8 mouse cellular contexts compared by ENCODE assay signal in the genomic region with DNA sequence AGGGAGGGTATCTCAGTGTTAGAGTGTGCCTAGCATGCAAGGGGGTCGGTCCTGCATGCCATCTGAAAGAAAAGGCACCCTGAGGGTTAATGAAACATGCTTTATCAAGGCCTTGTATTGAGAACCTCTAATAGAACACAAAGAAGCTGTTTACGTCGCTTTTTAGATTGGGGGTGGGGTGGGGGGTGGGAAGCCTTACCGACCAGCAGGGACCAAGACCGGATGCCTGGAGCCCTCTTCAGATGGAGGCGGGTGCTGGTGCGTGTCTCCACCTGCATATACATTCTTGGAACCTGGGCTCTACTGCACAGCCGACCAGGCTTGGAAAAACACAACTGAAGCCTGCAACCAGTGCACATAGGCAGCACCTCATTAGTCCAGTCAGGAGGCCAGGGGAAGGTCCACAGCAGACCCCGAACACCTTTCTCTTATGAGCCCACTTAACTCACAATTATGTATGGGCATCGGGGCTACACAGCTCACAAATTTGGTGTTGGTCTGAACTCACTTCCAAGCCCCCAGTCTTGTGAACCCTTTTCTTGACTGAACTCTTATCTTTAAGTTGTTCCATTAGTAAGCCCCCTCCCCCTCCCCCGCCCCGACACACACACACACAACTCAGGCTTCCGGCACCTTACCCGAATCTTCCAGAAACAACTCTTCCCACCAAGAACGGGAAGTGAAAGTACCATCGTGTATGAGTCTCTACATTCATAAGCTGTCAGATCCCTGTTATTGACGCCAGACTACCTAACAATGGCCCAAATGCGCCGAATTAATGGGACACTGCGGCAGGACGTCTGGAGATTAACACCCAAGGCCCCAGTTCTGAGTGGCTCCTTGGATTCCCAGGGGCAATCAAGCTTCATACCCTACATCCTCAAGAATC. TPM values are rescaled to one million over a fixed set of nuclear protein-coding genes. Genes with fewer than 3 reads are reported as not detected.
A peak's percentile ranks its signal among the peaks of the same experiment; 100 is the strongest.
DNase-seq lines count a peak whose midpoint lies in the region; ATAC-seq and TF ChIP-seq lines count a peak whose summit lies in the region.

No protein-coding gene starts in this region.

- no peaks in the 10 kb centered on the region for H3K9me3 ChIP-seq in heart, embryonic 13.5 days
- no peaks in the 10 kb centered on the region for H3K9me3 ChIP-seq in hindbrain, embryonic 13.5 days

- peak overlapping the region; percentile 83 for H3K27ac ChIP-seq in heart, embryonic 13.5 days (replicated peaks)
- H3K27ac ChIP-seq in bone marrow, adult 2 months (ENCODE audit: control insufficient read depth, insufficient read depth, low read depth, low read length, poor library complexity): peak overlapping the region; percentile 94
- peak overlapping the region; percentile 77 for H3K27ac ChIP-seq in hindbrain, embryonic 13.5 days
- H3K27ac ChIP-seq in thymus, adult 2 months (ENCODE audit: control insufficient read depth, insufficient read depth, low read length): peak overlapping the region; percentile 78

- intact Hi-C loops in heart, postnatal 14 days (cut with DNase I): no loop called here

- peak overlapping the region; percentile 89 for H3K4me2 ChIP-seq in heart, embryonic 13.5 days
- H3K4me2 ChIP-seq in hindbrain, embryonic 13.5 days: peak overlapping the region; percentile 87

- no peak for TF ChIP-seq CTCF in bone marrow, adult 2 months (IDR thresholded peaks at IDR 0.05; ENCODE audit: control insufficient read depth, insufficient read depth, low read length)
- TF ChIP-seq CTCF in thymus, adult 2 months (IDR thresholded peaks at IDR 0.05; ENCODE audit: borderline replicate concordance, control insufficient read depth, extremely low read depth, insufficient read depth, low read length, poor library complexity): no peak

- peak overlapping the region; percentile 87 for H3K9ac ChIP-seq in heart, embryonic 13.5 days
- H3K9ac ChIP-seq in hindbrain, embryonic 13.5 days: peak overlapping the region; percentile 86

- H3K4me3 ChIP-seq in heart, embryonic 13.5 days: peak overlapping the region; percentile 72
- H3K4me3 ChIP-seq in bone marrow, adult 2 months (replicated peaks; ENCODE audit: control insufficient read depth, low read depth, low read length): peak overlapping the region; percentile 90
- H3K4me3 ChIP-seq in hindbrain, embryonic 13.5 days: peak overlapping the region; percentile 75
- peak overlapping the region; percentile 92 for H3K4me3 ChIP-seq in thymus, adult 2 months (ENCODE audit: control insufficient read depth, insufficient read depth, low read length)

- no peaks in the 10 kb centered on the region for H3K27me3 ChIP-seq in heart, embryonic 13.5 days (replicated peaks)
- H3K27me3 ChIP-seq in hindbrain, embryonic 13.5 days: no peaks in the 10 kb centered on the region
- H3K27me3 ChIP-seq in thymus, adult 2 months (ENCODE audit: control insufficient read depth, insufficient read depth, low read length): no peaks in the 10 kb centered on the region

- peaks cover 41% of the 10 kb centered on the region for H3K36me3 ChIP-seq in heart, embryonic 13.5 days
- H3K36me3 ChIP-seq in hindbrain, embryonic 13.5 days: peaks cover 39% of the 10 kb centered on the region
- peaks cover 39% of the 10 kb centered on the region for H3K36me3 ChIP-seq in thymus, adult 2 months (ENCODE audit: control insufficient read depth, insufficient read depth, low read length)

- no peak for DNase-seq in heart, postnatal 14 days
- DNase-seq in lung, postnatal 25 days (ENCODE audit: low spot score): peak; percentile 39
- DNase-seq in thymus, adult 2 months: peak; percentile 21
- no peak for DNase-seq in layer of hippocampus, adult 11-12 months (ENCODE audit: low spot score)
- no peak for DNase-seq in urinary bladder, adult 2 months (ENCODE audit: low spot score)

- WGBS in heart, embryonic 13.5 days: 21% methylated on average over 21 of the region's 21 CpGs
- WGBS in bone marrow, adult 2 months: 3% methylated on average over 21 of the region's 21 CpGs
- WGBS in hindbrain, embryonic 13.5 days: 29% methylated on average over 21 of the region's 21 CpGs
- WGBS in thymus, adult 2 months: 3% methylated on average over 21 of the region's 21 CpGs

- ATAC-seq in heart, embryonic 13.5 days (ENCODE audit: extremely low read depth, insufficient number of reproducible peaks, low FRiP score, low TSS enrichment): no peak
- ATAC-seq in hindbrain, embryonic 13.5 days (ENCODE audit: low FRiP score): peak; percentile 39

- peaks cover 41% of the 10 kb centered on the region for H3K4me1 ChIP-seq in heart, embryonic 13.5 days
- peaks cover 4% of the 10 kb centered on the region for H3K4me1 ChIP-seq in bone marrow, adult 2 months (ENCODE audit: control insufficient read depth, insufficient read depth, low read length)
- H3K4me1 ChIP-seq in hindbrain, embryonic 13.5 days (replicated peaks): peaks cover 29% of the 10 kb centered on the region
- peaks cover 10% of the 10 kb centered on the region for H3K4me1 ChIP-seq in thymus, adult 2 months (replicated peaks; ENCODE audit: control insufficient read depth, insufficient read depth, low read length)

- no peak for TF ChIP-seq POLR2A in bone marrow, adult 2 months (IDR thresholded peaks at IDR 0.05; ENCODE audit: borderline replicate concordance, control insufficient read depth, low read depth, low read length)
- no peak for TF ChIP-seq POLR2A in thymus, adult 2 months (IDR thresholded peaks at IDR 0.05; ENCODE audit: control insufficient read depth, extremely low read depth, insufficient read depth, low read length, poor library complexity)

RNA-seq across cellular contexts. Expression of gene Cybc1, which starts 0.7 kb away (rescaled TPM):
- 21.5 and 21.6 TPM in 2 replicates for polyA plus RNA-seq in heart, embryonic 13.5 days (2015; fragmentation: Nextera tagmentation; extraction: Ambion mirVana)
- 10 to 100 TPM; 10.1 to 12.1 TPM for total RNA-seq in heart, postnatal 14 days (2021)
- 27.8 and 54.0 TPM in 2 replicates for polyA plus RNA-seq in bone marrow, adult 2 months (2011; ENCODE audit: insufficient read depth, insufficient read length, low replicate concordance, missing spikeins)
- polyA plus RNA-seq in hindbrain, embryonic 13.5 days (2015; fragmentation: Nextera tagmentation; extraction: Ambion mirVana): 39.3 and 42.2 TPM in 2 replicates
- polyA plus RNA-seq in thymus, adult 2 months (2012; rRNA removed): 87.4 and 106 TPM in 2 replicates
- polyA plus RNA-seq in urinary bladder, adult 2 months (2012; rRNA removed): 43.4 and 56.3 TPM in 2 replicates

RNA-seq across cellular contexts. Expression of gene Narf, which starts 8.7 kb away (rescaled TPM):
- 46.1 and 52.9 TPM in 2 replicates for polyA plus RNA-seq in heart, embryonic 13.5 days (2015; fragmentation: Nextera tagmentation; extraction: Ambion mirVana)
- 100 to 1,000 TPM; 102 to 103 TPM for total RNA-seq in heart, postnatal 14 days (2021)
- polyA plus RNA-seq in bone marrow, adult 2 months (2011; ENCODE audit: insufficient read depth, insufficient read length, low replicate concordance, missing spikeins): 30.0 and 41.2 TPM in 2 replicates
- polyA plus RNA-seq in hindbrain, embryonic 13.5 days (2015; fragmentation: Nextera tagmentation; extraction: Ambion mirVana): 94.8 and 95.5 TPM in 2 replicates
- 100 and 101 TPM in 2 replicates for polyA plus RNA-seq in thymus, adult 2 months (2012; rRNA removed)
- polyA plus RNA-seq in urinary bladder, adult 2 months (2012; rRNA removed): 19.3 and 23.2 TPM in 2 replicates

RNA-seq across cellular contexts. Expression of gene Ogfod3, which starts 23.9 kb away (rescaled TPM):
- polyA plus RNA-seq in heart, embryonic 13.5 days (2015; fragmentation: Nextera tagmentation; extraction: Ambion mirVana): 28.4 and 34.6 TPM in 2 replicates
- total RNA-seq in heart, postnatal 14 days (2021): 10 to 100 TPM; 14.4 to 18.4 TPM
- 5.5 and 7.4 TPM in 2 replicates for polyA plus RNA-seq in bone marrow, adult 2 months (2011; ENCODE audit: insufficient read depth, insufficient read length, low replicate concordance, missing spikeins)
- polyA plus RNA-seq in hindbrain, embryonic 13.5 days (2015; fragmentation: Nextera tagmentation; extraction: Ambion mirVana): 23.9 and 24.2 TPM in 2 replicates
- polyA plus RNA-seq in thymus, adult 2 months (2012; rRNA removed): 6.2 and 7.4 TPM in 2 replicates
- 7.4 and 9.9 TPM in 2 replicates for polyA plus RNA-seq in urinary bladder, adult 2 months (2012; rRNA removed)

RNA-seq across cellular contexts. Expression of gene Hexdc, which starts 24.1 kb away (rescaled TPM):
- 7.6 and 8.4 TPM in 2 replicates for polyA plus RNA-seq in heart, embryonic 13.5 days (2015; fragmentation: Nextera tagmentation; extraction: Ambion mirVana)
- total RNA-seq in heart, postnatal 14 days (2021): 1 to 10 TPM; 9.4 to 9.5 TPM
- polyA plus RNA-seq in bone marrow, adult 2 months (2011; ENCODE audit: insufficient read depth, insufficient read length, low replicate concordance, missing spikeins): 5.0 and 11.8 TPM in 2 replicates
- polyA plus RNA-seq in hindbrain, embryonic 13.5 days (2015; fragmentation: Nextera tagmentation; extraction: Ambion mirVana): 17.8 and 20.5 TPM in 2 replicates
- polyA plus RNA-seq in thymus, adult 2 months (2012; rRNA removed): 11.2 and 15.0 TPM in 2 replicates
- 18.6 and 27.6 TPM in 2 replicates for polyA plus RNA-seq in urinary bladder, adult 2 months (2012; rRNA removed)

RNA-seq across cellular contexts. Expression of gene Foxk2, which starts 31.4 kb away (rescaled TPM):
- 5.0 and 5.1 TPM in 2 replicates for polyA plus RNA-seq in heart, embryonic 13.5 days (2015; fragmentation: Nextera tagmentation; extraction: Ambion mirVana)
- total RNA-seq in heart, postnatal 14 days (2021): 10 to 100 TPM; 19.9 to 23.7 TPM
- 11.7 and 24.6 TPM in 2 replicates for polyA plus RNA-seq in bone marrow, adult 2 months (2011; ENCODE audit: insufficient read depth, insufficient read length, low replicate concordance, missing spikeins)
- 12.1 and 12.2 TPM in 2 replicates for polyA plus RNA-seq in hindbrain, embryonic 13.5 days (2015; fragmentation: Nextera tagmentation; extraction: Ambion mirVana)
- polyA plus RNA-seq in thymus, adult 2 months (2012; rRNA removed): 57.5 and 60.6 TPM in 2 replicates
- 15.9 and 18.8 TPM in 2 replicates for polyA plus RNA-seq in urinary bladder, adult 2 months (2012; rRNA removed)

Comparison
In these comparisons a context has a peak if more than half of its experiments do, and no peak if none do; other contexts are left out.
1. DNase-seq: peak in lung, postnatal 25 days (single experiment) and thymus, adult 2 months (single experiment); none in heart, postnatal 14 days (0 of 2), layer of hippocampus, adult 11-12 months (single experiment) and urinary bladder, adult 2 months (single experiment).
2. Peak in every context shown above with its lines, with median percentiles within 50 percentile points of each other: H3K27ac ChIP-seq and H3K4me3 ChIP-seq.